Mouse (Mus musculus): ENCODE data around the gene Sqor. TPM values are rescaled to one million over a fixed set of nuclear protein-coding genes. Genes with fewer than 3 reads are reported as not detected.

Gene Sqor
- polyA plus RNA-seq, 1 experiment from 2014 or later: 9.4 TPM

Other genes starting within 250 kb of the Sqor start
- gene Gatm, start 153.9 kb upstream of the Sqor start, polyA plus RNA-seq (2015; fragmentation: Nextera tagmentation; extraction: Ambion mirVana): 6.2 and 6.3 TPM in 2 replicates
- gene AA467197, start 128.3 kb upstream of the Sqor start, polyA plus RNA-seq (2015; fragmentation: Nextera tagmentation; extraction: Ambion mirVana): 0.30 and 0.76 TPM in 2 replicates
- 6.7 and 6.8 TPM in 2 replicates for gene Slc30a4, start 62.6 kb upstream of the Sqor start, polyA plus RNA-seq (2015; fragmentation: Nextera tagmentation; extraction: Ambion mirVana)
- gene Bloc1s6, start 26.7 kb upstream of the Sqor start, polyA plus RNA-seq (2015; fragmentation: Nextera tagmentation; extraction: Ambion mirVana): 44.0 and 45.4 TPM in 2 replicates